Mouse (Mus musculus): ENCODE data around the gene Pcbp3.

GRCm38 (mm10) chr10:76819321-76819720 lies 142.4 kb downstream of the Pcbp3 start:
- no peak for TF ChIP-seq CTCF (IDR thresholded peaks at IDR 0.05; ENCODE audit: extremely low read depth, insufficient read length, insufficient replicate concordance, low read depth, low read length)
- TF ChIP-seq POLR2A (IDR thresholded peaks at IDR 0.05; ENCODE audit: low read depth, low read length) = no peak
